Mouse (Mus musculus) testis, postnatal 14 days (tissue): ENCODE data around the gene Tex12.

Source experiments
- DNase-seq: peaks from one replicate; pipeline ENCODE4 v3.0.0; 2021; ENCODE audit warnings: low spot score

Tex12 gene

GRCm38 (mm10) chr9:50507570-50507969, 53.6 kb downstream of the Tex12 start:
- DNase-seq: no peak
